ENCODE assay signal across 10 mouse cellular contexts in genomic region chr14:29657006-29657405, GRCm38 (mm10).
DNase-seq lines count a peak whose midpoint lies in the region; ATAC-seq and TF ChIP-seq lines count a peak whose summit lies in the region.
"Had no signal": no experiment of that assay in that cellular context is flagged by ENCODE, and none has a peak within 500 bp of the region (broad histone marks: within the 10 kb centered on the region; RNA-seq: fewer than 3 reads in every experiment).

No protein-coding gene starts in this region.

- in situ Hi-C loops in CH12.LX (cut with MboI; ENCODE audit: low pct_ligation_motif_present, low pct_unique_long_range_greater_than_20kb, low sequenced_read_pairs): no loop called here

- TF ChIP-seq RAD21 in CH12.LX (IDR thresholded peaks at IDR 0.05; ENCODE audit: low read depth, low read length): no peak

- no peak for TF ChIP-seq CTCF in CH12.LX (conservative IDR thresholded peaks at IDR 0.05 in 1 of 2, IDR thresholded peaks at IDR 0.05 in 1 of 2; ENCODE audit: low read depth in 2 of 2, low read length in 2 of 2)

- H3K79me2 ChIP-seq in CH12.LX (replicated peaks; ENCODE audit: control insufficient read depth, extremely low read depth, insufficient read depth, poor library complexity, severe bottlenecking): no peaks in the 10 kb centered on the region

- no peaks in the 10 kb centered on the region for H3K36me3 ChIP-seq in CH12.LX (replicated peaks in 1 of 2; ENCODE audit: control insufficient read depth in 1 of 2, insufficient read depth in 1 of 2, low read length in 1 of 2)

- no peak for TF ChIP-seq POLR2A in CH12.LX (IDR thresholded peaks at IDR 0.05; ENCODE audit: low read depth, low read length)

- dilution Hi-C loops in CH12.LX (cut with MboI; ENCODE audit: extremely low pct_ligation_motif_present, extremely low pct_unique_long_range_greater_than_20kb, low sequenced_read_pairs): no loop called here

- no peak overlapping the region for H3K4me2 ChIP-seq in CH12.LX (ENCODE audit: insufficient read depth, low read depth, poor library complexity, severe bottlenecking)

- DNase-seq in kidney, postnatal 14 days: peak; percentile 41
- no peak for DNase-seq in kidney, adult 8-10 months
- peak; percentile 20 for DNase-seq in CH12.LX (ENCODE audit: extremely low read depth)
- DNase-seq in Muller cell, postnatal 12 days (ENCODE audit: inconsistent ontology term): peak; percentile 71
- DNase-seq in forelimb bud, embryonic 11.5 days (ENCODE audit: low read depth, low spot score): peak; percentile 86
- DNase-seq in cerebellum, postnatal 36 days: no peak
- DNase-seq: gastrocnemius, postnatal 36 days; lung, postnatal 36 days had no signal

- no peaks in the 10 kb centered on the region for H3K9me3 ChIP-seq in CH12.LX (replicated peaks; ENCODE audit: low read length)

- no peak overlapping the region for H3K9ac ChIP-seq in CH12.LX (ENCODE audit: insufficient read depth, low read depth)

- H3K4me3 ChIP-seq in CH12.LX (replicated peaks in 1 of 3; ENCODE audit: low read depth in 2 of 3, low read length in 2 of 3, poor library complexity in 1 of 3): no peak overlapping the region

- TF ChIP-seq EP300 in CH12.LX (IDR thresholded peaks at IDR 0.05; ENCODE audit: low read length): no peak

- H3K4me1 ChIP-seq in CH12.LX (ENCODE audit: control insufficient read depth in 1 of 2, insufficient read depth in 2 of 2): no peaks in the 10 kb centered on the region

- no peak for ATAC-seq in megakaryocyte-erythroid progenitor cell, adult 5-6 weeks (replicated peaks; ENCODE audit: low FRiP score, low TSS enrichment, poor library complexity, severe bottlenecking)
- ATAC-seq: activated CD4-positive, CD25-positive, alpha-beta regulatory T cell, adult 4 months had no signal

- H3K27me3 ChIP-seq in CH12.LX (replicated peaks): peaks cover 48% of the 10 kb centered on the region

- no peak overlapping the region for H3K27ac ChIP-seq in CH12.LX (ENCODE audit: insufficient read depth, low read depth)

TF ChIP-seq in CH12.LX, 34 proteins besides CTCF, POLR2A, EP300 and RAD21:
- TF ChIP-seq NRF1 (IDR thresholded peaks at IDR 0.05; ENCODE audit: low read depth, low read length): no peak
- no peak for TF ChIP-seq USF1 (IDR thresholded peaks at IDR 0.05; ENCODE audit: low read depth, low read length)
- no peak for TF ChIP-seq IRF4 (IDR thresholded peaks at IDR 0.05; ENCODE audit: low read depth, low read length)
- no peak for TF ChIP-seq NELFE (IDR thresholded peaks at IDR 0.05; ENCODE audit: low read depth, low read length)
- no peak for TF ChIP-seq ZC3H11A (IDR thresholded peaks at IDR 0.05; ENCODE audit: low read depth, low read length)
- TF ChIP-seq JUND (conservative IDR thresholded peaks at IDR 0.05; ENCODE audit: low read depth, low read length): no peak
- no peak for TF ChIP-seq PAX5 (IDR thresholded peaks at IDR 0.05; ENCODE audit: low read length)
- no peak for TF ChIP-seq CHD1 (IDR thresholded peaks at IDR 0.05; ENCODE audit: low read depth, low read length)

Comparison
In these comparisons a context has a peak if more than half of its experiments do, and no peak if none do; other contexts are left out.
1. DNase-seq: peak in kidney, postnatal 14 days (single experiment), CH12.LX (single experiment), Muller cell, postnatal 12 days (single experiment) and forelimb bud, embryonic 11.5 days (single experiment); none in kidney, adult 8-10 months (0 of 2) and cerebellum, postnatal 36 days (0 of 2).